Mouse (Mus musculus): Measurements from ENCODE around the gene Lyz1. TPM values are rescaled to one million over a fixed set of nuclear protein-coding genes. Genes with fewer than 3 reads are reported as not detected.
A peak's percentile ranks its signal among the peaks of the same experiment; 100 is the strongest.
"Not testable (repeated sequence)": the region's sequence is repeated elsewhere in the genome, so short reads cannot be mapped to it uniquely, and the experiment has no call there.

The Lyz1 gene
- polyA plus RNA-seq, 1 experiment: 5.6 TPM

DNA sequence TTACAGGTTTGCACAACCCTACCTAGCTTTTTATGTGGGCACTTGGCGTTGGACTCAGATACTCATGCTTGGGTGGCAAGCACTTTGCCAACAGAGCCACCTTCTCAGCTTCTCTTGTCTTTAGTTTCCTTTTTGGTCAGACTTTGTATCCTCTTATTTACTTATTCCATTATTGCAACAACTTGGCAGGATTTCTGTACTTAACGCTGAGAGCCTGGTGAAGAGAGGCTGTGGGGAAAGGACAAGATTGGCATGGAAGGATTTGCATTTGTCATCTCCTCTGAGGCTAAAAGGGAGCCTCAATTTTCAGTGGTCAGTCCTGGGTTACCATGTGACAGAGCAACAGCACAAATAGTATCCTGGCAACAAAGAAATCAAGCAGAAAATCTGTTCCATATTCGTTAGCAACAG, 27.9 kb upstream of the Lyz1 start:
- TF ChIP-seq POLR2A (IDR thresholded peaks at IDR 0.05; ENCODE audit: borderline replicate concordance, control insufficient read depth, low read depth, low read length) (no peak), CTCF (IDR thresholded peaks at IDR 0.05; ENCODE audit: control insufficient read depth, insufficient read depth, low read length) (no peak)
- H3K27ac ChIP-seq (ENCODE audit: control insufficient read depth, insufficient read depth, low read depth, low read length, poor library complexity): no peak overlapping the region
- WGBS: 68% methylated on average over 3 of the region's 3 CpGs
- peaks cover 4% of the 10 kb centered on the region for H3K4me1 ChIP-seq (ENCODE audit: control insufficient read depth, insufficient read depth, low read length)
- H3K4me3 ChIP-seq (replicated peaks; ENCODE audit: control insufficient read depth, low read depth, low read length): no peak overlapping the region

DNA sequence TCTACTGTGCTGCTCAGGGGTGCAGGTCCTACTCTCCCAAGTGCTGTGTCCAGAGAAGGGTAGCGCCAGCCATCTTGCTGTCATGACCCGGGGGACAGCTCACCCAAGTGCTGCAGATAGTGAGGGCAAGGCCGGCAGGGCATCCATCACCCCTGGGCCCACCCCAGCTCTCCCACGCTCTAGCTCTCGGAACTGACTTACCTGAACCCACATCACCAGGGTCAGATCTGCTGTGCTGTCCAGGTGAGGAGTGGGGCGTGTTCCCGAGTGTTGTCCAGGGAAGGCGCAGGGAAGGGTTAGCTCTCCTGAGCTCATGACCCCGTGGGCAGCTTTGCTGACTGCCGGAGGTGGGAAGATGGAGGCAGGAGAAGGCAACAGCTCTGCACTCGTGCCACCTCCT, 23.7 kb upstream of the Lyz1 start:
- Histone ChIP-seq H3K27ac (ENCODE audit: control insufficient read depth, insufficient read depth, low read depth, low read length, poor library complexity) (no peak overlapping the region; the same call in 1 of the 2 replicates), H3K4me1 (ENCODE audit: control insufficient read depth, insufficient read depth, low read length) (no peaks in the 10 kb centered on the region; the same call in 1 of the 2 replicates), H3K4me3 (replicated peaks; ENCODE audit: control insufficient read depth, low read depth, low read length) (no peak overlapping the region)
- no peak for TF ChIP-seq POLR2A (IDR thresholded peaks at IDR 0.05; ENCODE audit: borderline replicate concordance, control insufficient read depth, low read depth, low read length)
- TF ChIP-seq CTCF (IDR thresholded peaks at IDR 0.05; ENCODE audit: control insufficient read depth, insufficient read depth, low read length): no peak
- 84% methylated on average over 11 of the region's 11 CpGs for WGBS

DNA sequence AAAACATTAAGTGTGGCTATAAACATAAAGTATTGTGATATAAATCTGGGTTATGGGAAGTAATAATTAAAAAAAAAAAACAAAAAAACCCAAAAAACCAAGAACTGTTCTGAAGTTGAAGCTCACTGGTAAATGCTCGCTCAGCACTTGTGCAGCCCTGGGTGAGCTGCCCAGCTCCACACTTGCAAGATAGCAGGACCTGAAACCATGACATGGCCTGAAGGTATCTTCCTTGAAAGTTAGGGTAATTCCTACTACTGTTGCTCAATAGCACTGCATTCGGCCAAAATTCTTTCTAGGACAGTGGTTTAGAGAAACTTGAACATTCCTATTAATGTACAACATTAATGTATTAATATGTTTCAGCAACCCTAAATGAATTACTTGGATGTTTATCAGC, 20.5 kb upstream of the Lyz1 start:
- Histone ChIP-seq H3K27ac (ENCODE audit: control insufficient read depth, insufficient read depth, low read depth, low read length, poor library complexity) (no peak overlapping the region), H3K4me1 (ENCODE audit: control insufficient read depth, insufficient read depth, low read length) (no peaks in the 10 kb centered on the region; the same call in 1 of the 2 replicates), H3K4me3 (replicated peaks; ENCODE audit: control insufficient read depth, low read depth, low read length) (no peak overlapping the region)
- 62% methylated on average over 2 of the region's 2 CpGs for WGBS
- TF ChIP-seq POLR2A (IDR thresholded peaks at IDR 0.05; ENCODE audit: borderline replicate concordance, control insufficient read depth, low read depth, low read length) (no peak), CTCF (IDR thresholded peaks at IDR 0.05; ENCODE audit: control insufficient read depth, insufficient read depth, low read length) (no peak)

DNA sequence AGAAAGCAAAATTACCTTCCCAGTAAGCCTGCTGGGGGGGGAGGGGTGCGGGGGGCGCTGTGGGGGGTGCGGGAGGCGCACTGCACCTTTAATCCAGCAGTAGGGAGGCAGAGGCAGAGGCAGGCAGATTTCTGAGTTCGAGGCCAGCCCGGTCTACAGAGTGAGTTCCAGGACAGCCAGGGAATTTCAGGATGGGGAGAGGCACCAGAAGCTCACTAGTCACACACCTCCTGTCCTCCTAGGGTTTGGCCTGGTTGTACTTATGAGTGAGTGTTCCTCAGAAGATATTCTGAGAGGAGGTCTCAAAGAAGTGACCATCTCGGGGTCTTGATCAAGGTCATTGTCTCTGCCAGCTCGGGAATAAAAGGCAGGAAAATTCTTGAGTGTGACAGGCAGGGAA, 19.5 kb upstream of the Lyz1 start:
- 79% methylated on average over 8 of the region's 8 CpGs for WGBS
- no peaks in the 10 kb centered on the region; the same call in 1 of the 2 replicates for H3K4me1 ChIP-seq (ENCODE audit: control insufficient read depth, insufficient read depth, low read length)
- no peak for TF ChIP-seq CTCF (IDR thresholded peaks at IDR 0.05; ENCODE audit: control insufficient read depth, insufficient read depth, low read length)
- TF ChIP-seq POLR2A (IDR thresholded peaks at IDR 0.05; ENCODE audit: borderline replicate concordance, control insufficient read depth, low read depth, low read length): no peak
- H3K4me3 ChIP-seq (replicated peaks; ENCODE audit: control insufficient read depth, low read depth, low read length): no peak overlapping the region
- H3K27ac ChIP-seq (ENCODE audit: control insufficient read depth, insufficient read depth, low read depth, low read length, poor library complexity): no peak overlapping the region

DNA sequence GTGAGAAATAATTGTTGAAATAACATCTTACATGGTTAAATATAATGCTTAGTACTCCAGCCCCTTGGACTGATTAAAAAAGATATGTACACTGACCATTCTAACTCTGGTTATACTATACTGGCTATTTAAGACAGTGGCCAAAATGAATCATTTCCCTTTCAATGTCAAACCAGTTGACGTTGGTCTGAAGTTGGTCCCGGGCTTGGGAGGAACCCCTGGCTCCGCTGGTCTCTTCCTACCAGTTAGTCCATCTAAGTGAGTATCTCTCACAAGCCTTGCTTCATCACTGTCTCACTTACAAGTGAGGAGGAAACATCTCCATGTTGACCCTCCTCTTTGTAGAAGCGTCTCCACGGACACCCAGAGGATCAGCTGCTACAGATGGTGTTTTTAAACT, 11.7 kb upstream of the Lyz1 start:
- no peak for TF ChIP-seq POLR2A (IDR thresholded peaks at IDR 0.05; ENCODE audit: borderline replicate concordance, control insufficient read depth, low read depth, low read length)
- Histone ChIP-seq H3K4me1 (ENCODE audit: control insufficient read depth, insufficient read depth, low read length) (peaks cover 2% of the 10 kb centered on the region), H3K4me3 (replicated peaks; ENCODE audit: control insufficient read depth, low read depth, low read length) (no peak overlapping the region), H3K27ac (ENCODE audit: control insufficient read depth, insufficient read depth, low read depth, low read length, poor library complexity) (no peak overlapping the region)
- 71% methylated on average over 5 of the region's 5 CpGs for WGBS

DNA sequence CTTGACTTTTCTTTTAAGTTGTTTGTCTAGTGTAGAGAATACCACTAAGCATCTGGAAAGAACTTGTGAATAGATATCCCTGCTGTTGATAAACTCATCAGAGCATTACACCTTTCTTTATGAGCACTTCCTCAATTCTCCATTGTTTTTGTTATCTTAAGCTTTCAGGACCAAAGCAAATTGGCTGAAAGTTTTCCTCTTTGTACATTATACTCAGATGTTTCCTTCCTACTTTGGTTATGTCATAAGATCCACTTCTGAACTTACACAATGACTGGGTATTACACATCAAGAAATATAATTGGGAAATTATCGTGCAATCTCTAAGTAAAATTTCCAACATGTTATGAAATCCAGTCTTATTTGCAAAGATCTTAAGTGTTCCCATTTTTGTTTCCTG, 9.0 kb upstream of the Lyz1 start:
- no peak for TF ChIP-seq CTCF (IDR thresholded peaks at IDR 0.05; ENCODE audit: control insufficient read depth, insufficient read depth, low read length)
- H3K27ac ChIP-seq (ENCODE audit: control insufficient read depth, insufficient read depth, low read depth, low read length, poor library complexity): no peak overlapping the region
- 4% methylated on average over 1 of the region's 1 CpGs for WGBS

DNA sequence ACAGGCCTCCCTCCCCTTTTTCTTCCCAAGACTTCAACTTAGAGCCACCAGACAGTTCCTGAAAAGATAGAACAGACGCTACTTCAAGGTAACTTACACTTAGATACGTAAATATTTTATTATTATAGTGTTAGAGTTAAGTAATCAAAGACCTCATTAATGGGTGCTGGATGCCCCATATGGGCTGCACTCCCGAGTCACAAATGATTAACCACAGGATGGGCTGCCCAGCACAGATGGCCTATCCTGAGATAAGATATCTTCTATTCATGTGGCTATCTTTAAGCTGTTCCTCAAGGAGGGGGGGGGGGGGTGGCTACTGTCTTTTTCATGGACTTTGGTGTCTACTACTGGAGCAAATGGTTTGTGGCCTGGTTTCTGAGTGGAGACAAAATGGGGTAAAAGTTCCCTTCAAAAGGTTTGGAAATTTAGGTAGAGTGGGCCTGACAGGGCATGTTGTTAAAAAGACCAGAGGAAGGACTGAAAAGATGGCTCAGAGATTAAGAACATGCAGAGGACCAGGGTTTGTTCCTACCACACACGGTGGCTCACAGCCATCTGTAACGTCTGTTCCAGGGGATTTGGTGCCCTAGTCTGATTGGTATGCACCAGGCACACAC, 7.3 kb upstream of the Lyz1 start:
- H3K4me3 ChIP-seq (replicated peaks; ENCODE audit: control insufficient read depth, low read depth, low read length): no peak overlapping the region
- H3K4me1 ChIP-seq (ENCODE audit: control insufficient read depth, insufficient read depth, low read length): peaks cover 3% of the 10 kb centered on the region
- H3K27ac ChIP-seq (ENCODE audit: control insufficient read depth, insufficient read depth, low read depth, low read length, poor library complexity): peak overlapping the region; percentile 61; the same call in 1 of the 2 replicates
- TF ChIP-seq CTCF (IDR thresholded peaks at IDR 0.05; ENCODE audit: control insufficient read depth, insufficient read depth, low read length): no peak
- TF ChIP-seq POLR2A (IDR thresholded peaks at IDR 0.05; ENCODE audit: borderline replicate concordance, control insufficient read depth, low read depth, low read length): no peak
- WGBS: 50% methylated on average over 5 of the region's 5 CpGs

More for the DNA sequence above, 9.0 kb upstream of the Lyz1 start:
- Histone ChIP-seq H3K4me1 (ENCODE audit: control insufficient read depth, insufficient read depth, low read length) (peaks cover 2% of the 10 kb centered on the region), H3K4me3 (replicated peaks; ENCODE audit: control insufficient read depth, low read depth, low read length) (no peak overlapping the region)

DNA sequence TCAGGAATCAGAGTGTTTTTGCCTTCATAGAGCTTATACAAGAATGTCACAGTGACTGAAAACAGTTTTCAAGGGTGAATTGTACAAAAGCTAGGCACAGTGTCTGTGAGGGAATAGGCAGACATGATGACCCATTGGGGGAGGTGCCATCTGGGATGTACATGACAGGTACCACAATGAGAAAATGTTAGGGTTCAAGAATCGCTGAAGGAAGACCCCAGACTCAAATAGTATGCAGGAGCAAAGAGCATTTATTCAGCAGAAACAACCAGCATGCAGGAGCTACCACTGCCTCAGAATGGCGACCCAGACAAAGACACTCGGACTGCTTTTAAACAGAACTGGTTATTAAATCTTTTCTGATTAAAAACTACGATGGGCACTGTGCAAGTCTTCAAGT, 6.4 kb upstream of the Lyz1 start:
- H3K27ac ChIP-seq (ENCODE audit: control insufficient read depth, insufficient read depth, low read depth, low read length, poor library complexity): peak overlapping the region; percentile 71; the same call in 1 of the 2 replicates
- H3K4me1 ChIP-seq (ENCODE audit: control insufficient read depth, insufficient read depth, low read length): peaks cover 3% of the 10 kb centered on the region
- peak overlapping the region; percentile 30 for H3K4me3 ChIP-seq (replicated peaks; ENCODE audit: control insufficient read depth, low read depth, low read length)
- WGBS: 85% methylated on average over 4 of the region's 4 CpGs
- no peak for TF ChIP-seq POLR2A (IDR thresholded peaks at IDR 0.05; ENCODE audit: borderline replicate concordance, control insufficient read depth, low read depth, low read length)
- TF ChIP-seq CTCF (IDR thresholded peaks at IDR 0.05; ENCODE audit: control insufficient read depth, insufficient read depth, low read length): no peak

DNA sequence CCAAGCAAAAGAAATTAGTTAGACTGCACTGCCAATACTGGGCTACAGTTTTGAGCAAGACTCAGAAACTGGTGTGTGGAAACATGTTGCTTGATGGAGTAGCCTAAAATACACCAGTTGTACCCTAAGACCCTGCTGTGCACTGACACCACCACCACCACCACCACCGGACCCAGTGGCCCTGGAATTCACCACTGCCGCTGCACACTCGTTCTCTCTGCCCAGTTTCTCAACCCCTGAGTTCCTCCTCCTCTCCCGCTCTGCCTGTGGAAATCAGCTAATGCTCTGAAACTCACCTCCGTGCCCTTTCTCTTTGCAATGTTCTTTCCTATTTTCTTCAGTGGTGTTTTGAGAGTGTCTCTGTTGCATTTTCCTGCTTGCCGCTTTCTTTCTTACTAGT, 5.7 kb upstream of the Lyz1 start:
- Histone ChIP-seq H3K4me1 (ENCODE audit: control insufficient read depth, insufficient read depth, low read length) (peaks cover 3% of the 10 kb centered on the region), H3K4me3 (replicated peaks; ENCODE audit: control insufficient read depth, low read depth, low read length) (peak overlapping the region; percentile 58), H3K27ac (ENCODE audit: control insufficient read depth, insufficient read depth, low read depth, low read length, poor library complexity) (peak overlapping the region; percentile 81; the same call in 1 of the 2 replicates)
- TF ChIP-seq CTCF (IDR thresholded peaks at IDR 0.05; ENCODE audit: control insufficient read depth, insufficient read depth, low read length) (no peak), POLR2A (IDR thresholded peaks at IDR 0.05; ENCODE audit: borderline replicate concordance, control insufficient read depth, low read depth, low read length) (peak; percentile 53)
- WGBS: 39% methylated on average over 6 of the region's 6 CpGs

DNA sequence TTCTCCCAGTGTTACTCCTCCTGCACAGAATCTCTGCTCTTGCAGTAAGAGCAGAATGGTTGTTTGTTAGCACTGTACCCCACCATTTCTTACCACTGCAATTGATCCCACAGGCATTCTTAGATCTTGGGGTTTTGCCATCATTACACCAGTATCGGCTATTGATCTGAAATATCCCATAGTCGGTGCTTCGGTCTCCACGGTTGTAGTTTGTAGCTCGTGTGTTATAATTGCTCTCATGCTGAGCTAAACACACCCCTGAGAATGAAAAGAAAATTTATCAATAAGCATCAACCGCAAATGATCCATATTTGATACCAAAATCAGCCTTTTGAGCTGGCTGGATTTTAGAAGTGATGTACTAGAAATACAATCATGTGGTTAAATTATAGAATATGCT, 1.7 kb downstream of the Lyz1 start:
- H3K4me3 ChIP-seq (replicated peaks; ENCODE audit: control insufficient read depth, low read depth, low read length); H3K27ac ChIP-seq (ENCODE audit: control insufficient read depth, insufficient read depth, low read depth, low read length, poor library complexity); H3K4me1 ChIP-seq (ENCODE audit: control insufficient read depth, insufficient read depth, low read length): not testable (repeated sequence)
- WGBS: 86% methylated on average over 6 of the region's 6 CpGs

Measured in bone marrow, adult 2 months (tissue).